Mouse (Mus musculus) layer of hippocampus, postnatal 10 days (tissue): ENCODE results near the gene Ddx19a. TPM values are rescaled to one million over a fixed set of nuclear protein-coding genes. Genes with fewer than 3 reads are reported as not detected.
"Not testable (repeated sequence)": the region's sequence is repeated elsewhere in the genome, so short reads cannot be mapped to it uniquely, and the experiment has no call there.

Experiments used
- DNase-seq, 2 experiments: peaks; one replicate each; pipeline ENCODE4 v3.0.0; 2021; ENCODE audit warnings: low spot score in 2 of 2
- microRNA-seq, 2 experiments: library from miRNA; unstranded; fragments of <30 nt; microRNA quantifications; one replicate each; pipeline ENCODE4 v1.2.0; 2021
- total RNA-seq, 2 experiments: library from RNA; stranded (reverse); gene quantifications; 2 replicates each; pipeline ENCODE4 v1.2.3; 2021

The Ddx19a gene
- total RNA-seq, 2 experiments from 2014 or later, result 36.8 to 41.6 TPM

DNA sequence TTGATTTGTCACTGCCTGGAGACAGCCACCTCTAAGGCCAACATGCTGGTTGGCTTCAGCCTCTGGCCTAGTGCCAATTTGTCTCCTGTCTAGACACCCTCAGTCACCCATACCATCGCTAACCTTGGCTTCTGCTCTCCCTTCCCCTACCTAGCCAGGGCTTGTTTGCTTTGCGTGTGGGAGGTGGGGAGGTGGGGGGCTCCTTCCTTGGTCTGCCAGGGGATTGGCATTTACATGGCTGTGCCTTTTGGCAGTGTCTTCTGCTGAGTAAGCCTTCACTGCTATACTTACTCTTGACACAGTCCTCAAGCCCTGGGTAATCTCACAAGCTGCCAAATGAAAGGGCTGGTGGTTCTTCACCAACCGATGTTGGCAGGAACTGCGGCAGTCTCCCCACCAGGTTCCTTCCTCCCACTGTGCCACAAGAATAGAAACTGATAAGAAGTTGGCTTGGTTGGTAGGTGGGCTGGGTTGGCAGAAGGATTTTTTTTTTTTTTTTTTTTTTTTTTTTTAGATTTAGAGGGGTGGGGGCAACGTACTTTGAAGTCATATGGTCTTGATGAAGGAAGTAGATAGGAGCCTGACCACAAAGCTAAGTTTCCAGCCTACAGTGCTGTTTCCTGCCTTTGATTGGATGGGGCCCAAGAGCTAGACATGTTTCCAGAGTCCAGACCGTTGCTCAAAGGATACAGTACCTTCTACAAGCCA lies 58.6 kb downstream of the Ddx19a start:
- DNase-seq, result peak; percentile 42 to 58

DNA sequence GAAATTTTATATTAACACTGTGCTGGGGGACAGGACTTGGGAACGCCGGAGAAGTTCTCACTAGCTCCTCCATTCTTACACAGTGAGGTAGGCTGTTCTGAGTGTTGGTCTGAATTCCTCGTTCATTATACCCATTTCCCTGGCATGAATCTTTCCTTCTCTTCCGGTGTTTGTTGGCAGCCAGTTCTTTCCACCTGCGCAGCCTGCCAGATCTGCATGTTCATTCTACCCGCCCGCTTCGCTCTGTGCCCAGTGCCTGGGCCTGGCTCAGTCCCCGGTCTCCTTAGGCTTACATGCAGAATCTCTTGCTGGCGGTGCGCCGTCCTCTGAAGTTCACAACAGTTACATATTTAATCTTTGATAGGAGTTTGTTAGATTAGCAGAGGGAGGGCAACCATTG lies 61.4 kb downstream of the Ddx19a start:
- DNase-seq, result no peak

DNA sequence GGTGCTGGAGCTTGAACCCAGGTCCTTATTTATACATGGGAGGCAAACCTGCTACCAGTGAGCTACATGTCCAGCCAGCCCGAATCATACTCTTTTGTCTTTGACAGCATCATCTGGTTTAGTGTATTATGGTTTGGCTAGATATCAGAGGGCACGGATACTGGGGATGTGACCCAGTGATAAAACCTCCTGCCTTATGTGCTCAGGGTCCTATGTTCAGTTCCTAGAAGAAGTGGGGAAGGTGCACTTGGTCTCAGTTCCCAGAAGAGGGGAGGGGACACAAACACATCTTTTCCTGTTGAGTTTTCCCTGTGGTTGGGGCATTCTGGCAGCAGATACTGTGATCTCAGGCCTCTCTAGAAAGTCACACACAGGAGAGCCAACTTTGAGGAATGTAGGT lies 64.3 kb downstream of the Ddx19a start:
- DNase-seq, result no peak

DNA sequence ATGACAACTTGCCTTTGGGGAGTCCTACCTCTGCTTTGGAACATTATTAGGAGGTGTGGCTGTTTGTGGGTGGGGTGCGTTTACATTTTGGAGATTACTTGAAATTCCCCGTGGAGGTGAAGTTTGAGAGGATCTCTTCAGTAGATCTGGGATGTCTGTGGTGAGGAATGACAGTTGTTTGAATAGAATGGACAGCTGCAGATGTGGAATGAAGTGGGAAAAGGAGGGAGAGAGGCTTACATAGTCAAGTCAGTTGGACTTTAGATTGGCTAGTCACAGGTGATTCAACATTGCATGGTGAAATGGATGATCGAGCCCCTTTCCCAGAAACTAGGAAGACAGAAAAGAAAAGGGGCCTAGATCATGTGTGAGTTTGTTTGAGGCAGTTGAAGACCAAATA lies 65.2 kb downstream of the Ddx19a start:
- no peak for DNase-seq

DNA sequence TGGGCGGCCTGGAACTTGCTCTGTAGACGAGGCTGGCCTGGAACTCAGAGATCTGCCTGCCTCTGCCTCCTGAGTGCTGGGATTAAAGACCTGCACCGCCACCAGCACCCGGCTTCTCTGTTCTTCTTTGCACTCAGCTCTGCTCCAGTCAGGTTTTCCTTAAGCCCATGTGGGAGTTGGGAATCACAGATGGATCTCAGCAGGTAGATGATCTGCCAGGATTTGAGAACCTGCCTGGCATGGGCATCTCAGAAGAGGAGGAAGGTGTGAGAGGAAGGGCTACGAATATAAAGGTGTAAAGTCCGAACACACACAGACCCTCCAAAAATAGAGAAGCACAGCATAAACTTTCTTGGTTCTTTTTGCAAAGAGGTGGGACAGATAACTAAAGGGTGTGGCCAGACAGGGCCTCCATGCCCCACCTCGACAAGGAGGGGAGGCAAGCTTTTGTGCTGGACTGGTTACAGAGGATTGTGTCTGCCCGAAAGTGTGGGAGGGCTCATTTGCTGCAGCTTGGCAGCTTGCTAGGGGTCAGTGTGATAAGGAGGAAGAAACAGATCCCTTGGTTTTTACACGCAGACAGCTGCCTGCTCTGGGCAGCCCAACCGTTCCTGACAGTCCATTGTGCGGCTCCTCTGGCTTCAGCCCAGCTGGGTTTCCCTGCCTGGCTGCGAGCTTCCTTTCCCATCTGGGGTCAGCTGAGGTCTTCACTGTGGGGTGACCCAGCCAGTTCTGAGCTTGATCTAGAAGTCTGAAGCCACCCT lies 66.2 kb downstream of the Ddx19a start:
- DNase-seq, result peak in 1 of 2 experiments; percentile 49

DNA sequence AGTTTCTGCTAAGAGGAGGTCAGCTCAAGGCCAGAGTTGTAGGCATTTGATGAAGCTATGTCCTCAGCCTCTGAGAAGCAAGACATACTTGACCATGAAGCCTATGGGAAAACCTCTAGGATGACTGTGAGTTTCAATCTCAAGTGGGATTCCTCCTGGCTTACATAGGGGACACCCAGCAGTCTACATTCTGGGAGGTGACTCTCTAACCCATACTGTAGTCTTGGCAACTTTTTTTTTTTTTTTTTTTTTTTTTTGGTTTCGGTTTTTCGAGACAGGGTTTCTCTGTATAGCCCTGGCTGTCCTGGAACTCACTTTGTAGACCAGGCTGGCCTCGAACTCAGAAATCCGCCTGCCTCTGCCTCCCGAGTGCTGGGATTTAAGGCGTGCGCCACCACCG lies 67.9 kb downstream of the Ddx19a start:
- DNase-seq, result not testable (repeated sequence)

DNA sequence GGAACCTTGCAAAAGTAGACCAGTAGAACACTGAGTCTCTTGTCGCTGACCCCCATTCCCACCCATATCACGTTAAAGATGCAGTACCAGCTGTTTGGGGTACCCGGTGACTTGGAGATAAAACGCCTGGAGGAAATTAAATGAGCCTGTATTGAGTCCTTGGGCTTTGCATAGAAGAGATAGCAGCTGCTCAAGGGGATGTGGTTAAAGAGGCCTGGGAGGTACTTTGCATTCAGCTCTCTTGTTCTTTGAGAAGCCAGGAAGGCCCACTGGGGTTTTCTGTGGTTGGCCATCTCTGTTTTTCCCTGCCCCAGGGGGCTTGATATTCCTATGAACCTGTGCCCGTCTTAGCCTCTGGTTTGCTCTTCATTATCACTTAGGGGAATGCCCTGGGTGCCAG lies 68.5 kb downstream of the Ddx19a start:
- DNase-seq, result no peak

DNA sequence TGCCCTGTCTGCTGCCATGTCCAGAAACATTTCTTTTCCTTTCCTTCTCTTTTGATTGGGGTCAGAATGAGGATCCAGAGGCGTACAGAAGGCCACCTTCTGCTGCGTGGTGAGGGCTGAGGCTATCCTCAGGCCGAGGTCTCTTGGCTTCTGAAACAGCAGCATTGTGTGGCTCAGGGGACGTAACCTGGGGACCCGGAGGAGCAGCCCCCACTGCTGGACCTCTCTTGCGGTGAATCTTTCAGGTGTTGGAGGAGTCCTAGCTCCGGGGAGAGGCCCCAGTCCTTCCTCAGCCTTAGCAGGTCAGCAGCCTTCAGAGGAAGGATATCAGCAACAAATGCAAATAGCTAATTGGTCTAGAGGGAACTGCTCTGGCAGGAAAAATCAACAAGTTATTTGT lies 69.2 kb downstream of the Ddx19a start:
- DNase-seq, result no peak

DNA sequence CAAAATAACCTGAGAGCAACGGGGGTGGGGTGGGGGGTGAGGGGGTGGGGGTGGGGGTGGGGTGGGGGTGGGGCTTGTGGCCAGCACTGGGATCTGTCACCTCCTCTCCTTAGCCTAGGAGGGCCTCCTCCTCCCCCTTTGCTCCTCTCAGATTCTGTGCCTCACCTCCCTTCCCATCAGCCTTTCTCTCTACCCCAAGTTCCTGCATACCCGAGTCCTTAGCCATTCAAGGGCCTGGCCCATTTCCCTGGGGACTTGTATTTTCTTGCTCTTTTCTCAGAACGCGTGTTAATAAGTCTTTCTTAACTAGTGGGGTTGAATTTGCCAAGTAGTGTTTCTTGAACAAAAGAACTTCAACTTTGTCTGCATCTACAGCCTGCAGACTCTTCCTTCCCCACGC lies 70.9 kb downstream of the Ddx19a start:
- no peak for DNase-seq

DNA sequence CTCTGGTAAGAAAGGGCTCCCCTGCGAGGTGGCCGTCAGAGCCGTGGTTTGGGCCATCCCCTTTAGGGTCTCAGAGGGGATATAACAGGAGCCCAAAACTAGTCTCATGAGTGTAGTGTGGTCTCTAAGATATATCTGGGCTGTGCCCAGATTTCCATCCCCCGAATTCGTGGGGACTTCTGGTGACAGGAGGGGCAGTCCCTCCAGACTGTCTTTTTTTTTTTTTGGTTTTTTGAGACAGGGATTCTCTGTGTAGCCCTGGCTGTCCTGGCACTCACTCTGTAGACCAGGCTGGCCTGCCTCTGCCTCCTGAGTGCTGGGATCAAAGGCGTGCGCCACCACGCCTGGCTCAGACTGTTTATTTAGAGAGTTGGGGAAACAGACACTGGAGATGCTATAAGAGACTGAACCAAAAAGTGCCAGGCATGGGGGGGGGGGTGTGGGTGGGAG lies 71.9 kb downstream of the Ddx19a start:
- DNase-seq, result no peak

Small RNA genes lying within 50 kb of the gene (microRNA-seq; reads per million reads assigned to microRNA genes)
- gene Gm24103, result 0 reads per million in 2 experiments
- 0 to 0.22 reads per million in 2 experiments for gene Mir3473d

Other genes with a start within 250 kb of the Ddx19a start
- gene Il34, start 191.9 kb downstream of the Ddx19a start, total RNA-seq, result 10 to 100 TPM; 50.9 to 52.8 TPM
- gene Cog4, start 151.2 kb downstream of the Ddx19a start, total RNA-seq, result 10 to 100 TPM; 49.4 to 52.1 TPM
- 10 to 100 TPM; 59.8 to 63.9 TPM for gene Sf3b3, start 151.0 kb downstream of the Ddx19a start, total RNA-seq
- 10 to 100 TPM; 15.2 to 16.4 TPM for gene Fuk, start 95.3 kb downstream of the Ddx19a start, total RNA-seq
- 10 to 100 TPM; 84.2 to 88.2 TPM for gene St3gal2, start 77.9 kb downstream of the Ddx19a start, total RNA-seq
- 10 to 100 TPM; 23.0 to 25.3 TPM for gene Ddx19b, start 34.0 kb upstream of the Ddx19a start, total RNA-seq
- 100 to 1,000 TPM in 1 of 2 experiments, 10 to 100 TPM in 1; 93.0 to 100 TPM for gene Aars, start 35.3 kb upstream of the Ddx19a start, total RNA-seq
- gene Exosc6, start 58.5 kb upstream of the Ddx19a start, total RNA-seq, result not detected
- 1 to 10 TPM in 1 of 2 experiments, under 1 TPM in 1; 0.59 to 1.1 TPM for gene Clec18a, start 94.6 kb upstream of the Ddx19a start, total RNA-seq
- gene Pdpr, start 96.8 kb upstream of the Ddx19a start, total RNA-seq, result 10 to 100 TPM; 30.9 to 34.7 TPM